Mouse (Mus musculus) erythroblast, embryonic 14.5 days (primary cell): ENCODE data around the gene Hspa4.

Experiments used
- GATA1 ChIP-seq: IDR thresholded peaks from 2 replicates; pipeline ENCODE4 v1.6.1; 2012; ENCODE audit warnings: low read length, inconsistent platforms, mixed read lengths
- TAL1 ChIP-seq: IDR thresholded peaks from 3 replicates; pipeline ENCODE4 v1.6.1; 2012; ENCODE audit warnings: low read length, inconsistent platforms, mixed read lengths

DNA sequence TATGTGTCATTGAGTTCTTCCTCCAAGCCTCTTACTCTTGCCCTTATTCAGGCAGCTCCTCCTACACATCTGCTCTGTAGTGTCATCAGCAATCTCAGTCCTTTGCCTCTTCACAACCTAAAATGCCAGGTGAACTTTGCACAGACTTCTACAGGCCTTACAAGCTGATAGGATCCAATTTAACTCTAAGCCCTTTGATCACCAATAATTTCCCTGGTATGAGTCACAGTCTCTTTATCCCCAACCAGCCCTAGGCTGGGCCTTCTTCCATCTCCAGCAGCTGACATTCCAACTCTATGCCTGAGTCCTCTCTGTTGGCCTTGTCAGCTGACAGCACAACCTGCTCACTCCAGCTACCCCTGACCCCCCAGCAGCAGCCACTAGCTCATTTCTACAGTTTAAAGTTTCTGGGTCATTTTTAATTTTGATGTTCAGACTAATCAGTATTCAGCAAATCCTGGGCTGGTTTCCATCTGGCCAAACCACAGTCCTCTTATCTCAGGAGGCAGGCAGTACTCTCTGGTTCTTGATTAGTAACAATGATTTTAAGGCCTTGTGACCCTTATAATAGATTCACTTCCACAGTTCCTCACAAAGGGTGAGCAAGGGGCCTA, 8.1 kb upstream of the Hspa4 start:
- TF ChIP-seq GATA1 (no peak), TAL1 (no peak)
